Mouse (Mus musculus): Measurements from ENCODE around the gene Amz2. TPM values are rescaled to one million over a fixed set of nuclear protein-coding genes. Genes with fewer than 3 reads are reported as not detected.

Amz2 gene
- 10 to 100 TPM; 24.7 to 31.2 TPM for total RNA-seq (2023)

GRCm38 (mm10) chr11:109425392-109426271, at the start of gene Amz2:
Gene Amz2 (plus strand): TSS chr11:109425946.

GRCm38 (mm10) chr11:109413617-109414016, 12.1 kb upstream of the Amz2 start, which contains the start of gene 9930022D16Rik:
Gene 9930022D16Rik (plus strand): TSS chr11:109413917.

DNA sequence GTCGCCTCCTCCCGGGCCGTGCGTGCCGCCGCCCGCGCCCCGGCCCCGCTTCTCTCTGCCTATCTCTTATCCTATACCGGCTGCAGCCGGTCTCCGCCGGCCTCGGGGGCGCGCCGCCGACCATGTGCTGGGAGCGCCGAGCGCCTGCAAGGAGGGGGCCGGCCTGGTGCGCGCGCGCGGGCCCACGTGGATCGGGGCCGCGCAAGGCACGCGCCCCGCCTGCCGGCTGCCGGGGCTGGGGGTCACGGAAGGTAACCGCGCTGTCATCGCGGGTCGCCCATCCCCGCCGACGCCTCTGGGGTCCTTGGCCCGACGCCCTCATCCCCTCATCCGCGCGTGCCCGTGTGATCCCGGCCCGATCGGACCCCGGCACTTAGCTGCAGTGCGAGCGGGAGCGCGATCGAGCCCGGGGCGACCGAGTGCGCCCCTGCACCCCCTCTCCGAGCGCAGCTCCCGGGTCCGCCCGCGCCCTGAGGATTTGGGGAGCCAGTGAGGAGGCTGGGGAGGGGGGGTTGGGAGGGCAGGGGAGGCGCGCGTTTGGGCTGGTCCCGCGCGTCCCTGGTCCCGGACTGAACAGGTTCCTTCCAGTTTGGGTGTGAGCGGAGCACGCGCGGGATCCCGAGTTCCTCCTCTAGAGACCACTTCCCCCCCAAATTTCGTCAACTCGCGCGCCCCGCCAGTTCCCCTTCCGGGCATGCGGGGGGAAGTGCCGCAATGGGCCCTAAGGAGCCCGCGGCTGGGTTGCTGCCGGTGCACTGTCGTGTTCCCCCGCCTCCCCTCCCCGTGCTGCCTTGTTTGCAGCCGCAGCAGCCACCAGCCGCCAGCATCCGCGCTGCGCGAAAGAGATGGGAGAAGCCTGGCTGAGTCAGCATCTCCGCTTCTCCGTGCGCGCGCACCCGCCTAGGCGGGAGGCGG, 47.7 kb downstream of the Amz2 start, which contains the start of the genes Arsg and Slc16a6:
Arsg (plus strand) TSS at position 204 of the 915 bp plus-strand sequence.
Slc16a6 (minus strand) TSS at position 428 of the 915 bp plus-strand sequence.

Other genes starting within 250 kb of the Amz2 start
- gene Rgs9, start 127.8 kb upstream of the Amz2 start, total RNA-seq (2023): not detected
- 100 to 1,000 TPM; 112 to 132 TPM for gene Gna13, start 63.1 kb upstream of the Amz2 start, total RNA-seq (2023)
- under 1 TPM; 0.58 to 0.94 TPM for gene 9930022D16Rik, start 12.0 kb upstream of the Amz2 start, total RNA-seq (2023)
- 10 to 100 TPM; 12.1 to 12.2 TPM for gene Arsg, start 47.4 kb downstream of the Amz2 start, total RNA-seq (2023)
- gene Slc16a6, start 47.7 kb downstream of the Amz2 start, total RNA-seq (2023): 10 to 100 TPM; 21.7 to 32.9 TPM
- gene Wipi1, start 186.0 kb downstream of the Amz2 start, total RNA-seq (2023): 1 to 10 TPM; 8.2 to 9.7 TPM
- 100 to 1,000 TPM; 143 to 159 TPM for gene Prkar1a, start 223.5 kb downstream of the Amz2 start, total RNA-seq (2023)

All from monocyte, adult 59 days (primary cell).